ENCODE assay signal across 8 mouse cellular contexts in the genomic region with DNA sequence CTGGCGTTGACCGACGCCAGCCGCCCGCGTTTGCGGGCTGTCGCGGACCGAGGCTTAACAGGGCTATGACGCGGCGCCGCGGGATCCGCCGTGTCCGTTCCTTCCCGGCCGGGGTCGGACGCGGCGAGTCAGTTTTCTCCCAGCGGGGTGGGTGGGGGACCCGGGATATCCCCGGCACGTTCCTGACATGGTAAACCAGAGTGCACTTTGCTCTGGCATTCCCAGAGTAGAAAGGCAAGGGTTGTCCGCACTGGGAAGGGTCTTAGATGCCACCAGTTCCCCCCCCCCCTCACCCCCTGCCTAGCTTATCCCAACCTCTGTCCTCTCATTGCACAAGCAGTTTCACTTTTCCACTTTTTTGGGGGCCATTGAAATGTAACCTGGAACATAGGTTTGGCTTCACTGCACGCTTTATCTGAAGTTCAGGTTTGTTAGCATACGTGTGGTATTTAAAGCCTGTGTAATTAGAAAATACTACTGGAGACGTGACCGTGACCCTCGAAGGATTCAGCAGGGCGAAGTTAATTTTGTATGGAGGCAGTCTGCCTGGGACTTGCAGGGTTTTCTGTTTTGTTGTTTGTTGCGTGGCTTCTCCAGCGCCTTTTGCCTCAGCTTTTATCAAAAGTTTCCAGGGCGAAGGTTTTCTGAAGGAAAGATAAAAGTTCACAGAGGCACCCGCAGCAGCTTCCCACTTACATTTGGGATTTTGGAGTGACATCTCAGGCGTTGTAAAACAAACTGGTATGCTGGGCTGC. TPM values are rescaled to one million over a fixed set of nuclear protein-coding genes. Genes with fewer than 3 reads are reported as not detected.
DNase-seq lines count a peak whose midpoint lies in the region; ATAC-seq and TF ChIP-seq lines count a peak whose summit lies in the region.

No protein-coding gene starts in this region.

- intact Hi-C loops in left cerebral cortex, adult 2 months (cut with DNase I) = loop anchor here (5.0 kb wide), 1 partner anchor 88 kb away; no protein-coding TSS in a partner anchor
- intact Hi-C loops in left cerebral cortex, postnatal 36 days (cut with DNase I) = no loop called here
- intact Hi-C loops in left cerebral cortex, postnatal 4 days (cut with DNase I) = no loop called here

- H3K36me3 ChIP-seq in embryonic facial prominence, embryonic 15.5 days = no peaks in the 10 kb centered on the region
- no peaks in the 10 kb centered on the region for H3K36me3 ChIP-seq in limb, embryonic 10.5 days
- H3K36me3 ChIP-seq in neural tube, embryonic 14.5 days (ENCODE audit: control insufficient read depth, insufficient read depth, low read length) = no peaks in the 10 kb centered on the region

- no peak for TF ChIP-seq CTCF in left cerebral cortex, adult 2 months (IDR thresholded peaks at IDR 0.05)

- no peaks in the 10 kb centered on the region for H3K9me3 ChIP-seq in embryonic facial prominence, embryonic 15.5 days (replicated peaks)
- no peaks in the 10 kb centered on the region for H3K9me3 ChIP-seq in limb, embryonic 10.5 days (replicated peaks)
- H3K9me3 ChIP-seq in neural tube, embryonic 14.5 days (ENCODE audit: control insufficient read depth, low read length) = no peaks in the 10 kb centered on the region

- no peak for DNase-seq in left cerebral cortex, adult 2 months (ENCODE audit: extremely low spot score in 1 of 2, low spot score in 2 of 2)
- no peak for DNase-seq in left cerebral cortex, postnatal 36 days (ENCODE audit: low spot score in 2 of 2)
- DNase-seq in limb, embryonic 10.5 days (ENCODE audit: low spot score) = peak; percentile 35
- DNase-seq in urinary bladder, postnatal 36 days (ENCODE audit: low spot score in 2 of 2) = no peak
- DNase-seq in left cerebral cortex, postnatal 4 days = no peak
- DNase-seq in spleen, postnatal 10 days (ENCODE audit: low spot score in 2 of 2) = no peak

- WGBS in embryonic facial prominence, embryonic 15.5 days = 6% methylated on average over 40 of the region's 40 CpGs
- WGBS in limb, embryonic 10.5 days = 5% methylated on average over 39 of the region's 40 CpGs
- 5% methylated on average over 32 of the region's 40 CpGs for WGBS in neural tube, embryonic 14.5 days

- H3K4me1 ChIP-seq in embryonic facial prominence, embryonic 15.5 days = peaks cover 30% of the 10 kb centered on the region
- peaks cover 40% of the 10 kb centered on the region for H3K4me1 ChIP-seq in limb, embryonic 10.5 days
- no peaks in the 10 kb centered on the region for H3K4me1 ChIP-seq in neural tube, embryonic 14.5 days (ENCODE audit: control insufficient read depth, insufficient read depth, low read length)

- peak overlapping the region; percentile 59 for H3K27ac ChIP-seq in left cerebral cortex, adult 2 months
- peak overlapping the region; percentile 0; the same call in 1 of the 2 replicates for H3K27ac ChIP-seq in embryonic facial prominence, embryonic 15.5 days (replicated peaks)
- H3K27ac ChIP-seq in limb, embryonic 10.5 days = peak overlapping the region; percentile 80
- no peak overlapping the region for H3K27ac ChIP-seq in neural tube, embryonic 14.5 days (ENCODE audit: low read depth, low read length)

- ATAC-seq in embryonic facial prominence, embryonic 15.5 days (ENCODE audit: insufficient number of reproducible peaks, low FRiP score, low TSS enrichment, low read depth) = no peak
- no peak for ATAC-seq in neural tube, embryonic 14.5 days (ENCODE audit: low read depth)

- peaks cover 56% of the 10 kb centered on the region for H3K27me3 ChIP-seq in embryonic facial prominence, embryonic 15.5 days
- peaks cover 80% of the 10 kb centered on the region for H3K27me3 ChIP-seq in limb, embryonic 10.5 days (ENCODE audit: low read depth, poor library complexity, severe bottlenecking)
- peaks cover 36% of the 10 kb centered on the region for H3K27me3 ChIP-seq in neural tube, embryonic 14.5 days (ENCODE audit: control insufficient read depth, insufficient read depth, low read length)

- H3K4me2 ChIP-seq in embryonic facial prominence, embryonic 15.5 days (replicated peaks) = peak overlapping the region; percentile 59
- peak overlapping the region; percentile 53; the same call in 1 of the 2 replicates for H3K4me2 ChIP-seq in neural tube, embryonic 14.5 days (ENCODE audit: low read depth, low read length)

- H3K9ac ChIP-seq in embryonic facial prominence, embryonic 15.5 days = 0 out of 2 replicates have a peak overlapping the region, but pooled peaks have one; percentile 13
- peak overlapping the region; percentile 46; the same call in 1 of the 2 replicates for H3K9ac ChIP-seq in neural tube, embryonic 14.5 days (replicated peaks; ENCODE audit: low read depth, low read length)

- H3K4me3 ChIP-seq in left cerebral cortex, adult 2 months = peak overlapping the region; percentile 49
- peak overlapping the region; percentile 52 for H3K4me3 ChIP-seq in embryonic facial prominence, embryonic 15.5 days (replicated peaks)
- H3K4me3 ChIP-seq in limb, embryonic 10.5 days = peak overlapping the region; percentile 55
- peak overlapping the region; percentile 40 for H3K4me3 ChIP-seq in neural tube, embryonic 14.5 days (ENCODE audit: low read depth, low read length)

RNA-seq across cellular contexts. Expression of a gene that starts 0.9 kb away (rescaled TPM):
- total RNA-seq in left cerebral cortex, adult 2 months (2021) = 1 to 10 TPM; 6.1 to 6.2 TPM
- 1 to 10 TPM; 6.6 to 8.2 TPM for total RNA-seq in left cerebral cortex, postnatal 36 days (2021)
- 6.4 and 7.3 TPM in 2 replicates for polyA plus RNA-seq in embryonic facial prominence, embryonic 15.5 days (2015; fragmentation: Nextera tagmentation; extraction: Ambion mirVana)
- 3.2 and 3.3 TPM in 2 replicates for polyA plus RNA-seq in limb, embryonic 10.5 days (2016; fragmentation: Nextera tagmentation; extraction: Ambion mirVana)
- 1.8 and 3.3 TPM in 2 replicates for polyA plus RNA-seq in neural tube, embryonic 14.5 days (2014; fragmentation: Nextera tagmentation; extraction: Ambion mirVana)
- 1 to 10 TPM; 2.4 to 4.5 TPM for total RNA-seq in left cerebral cortex, postnatal 4 days (2021)
